Mouse (Mus musculus) liver, embryonic 14.5 days (tissue): ENCODE measurements around the gene Prx. TPM values are rescaled to one million over a fixed set of nuclear protein-coding genes. Genes with fewer than 3 reads are reported as not detected.

ENCODE experiments used
- ATAC-seq: fragments of 200-750 bp; cut with Nextera tagmentation; 2 replicates; pipeline ENCODE4 v1.8.0; 2017; ENCODE audit warnings: moderate number of reproducible peaks, mild to moderate bottlenecking, moderate library complexity; ENCODE audit not compliant: insufficient read depth
- DNase-seq, 3 experiments: peaks; one replicate each; pipeline ENCODE4 v3.0.0-alpha.2; 2012 to 2013; ENCODE audit warnings: low read depth in 3 of 3, low spot score in 3 of 3
- H3K27ac ChIP-seq: fragments of 300-500 bp; sonication (generic); 2 replicates; pipeline ENCODE4 v1.5.1; 2014; ENCODE audit warnings: moderate library complexity, mild to moderate bottlenecking, control low read depth, inconsistent platforms
- H3K27me3 ChIP-seq: fragments of 300-500 bp; sonication (generic); 2 replicates; pipeline ENCODE4 v1.6.1; 2014; ENCODE audit warnings: mild to moderate bottlenecking, low read length, moderate library complexity; ENCODE audit not compliant: control insufficient read depth, insufficient read depth
- H3K36me3 ChIP-seq: fragments of 300-500 bp; sonication (generic); replicated peaks from 2 replicates; pipeline ENCODE4 v1.6.1; 2014; ENCODE audit warnings: low read depth; ENCODE audit not compliant: control insufficient read depth, insufficient read depth
- H3K4me1 ChIP-seq, 2 experiments: fragments of 200-500 bp in 1 of 2; fragments of 300-500 bp in 1 of 2; sonication (generic) in 1 of 2; replicated peaks; 2 replicates each; pipeline ENCODE4 v1.6.1; 2012 to 2014; ENCODE audit warnings: antibody characterized with exemption in 1 of 2, inconsistent platforms in 1 of 2, low read length in 1 of 2; ENCODE audit not compliant: control insufficient read depth in 2 of 2, insufficient read depth in 2 of 2
- H3K4me2 ChIP-seq: fragments of 300-500 bp; sonication (generic); 2 replicates; pipeline ENCODE4 v1.6.1; 2014; ENCODE audit warnings: low read depth, mild to moderate bottlenecking, control low read depth, moderate library complexity
- H3K4me3 ChIP-seq, 2 experiments: fragments of 200-500 bp in 1 of 2; fragments of 300-500 bp in 1 of 2; sonication (generic) in 1 of 2; 2 replicates each; pipeline ENCODE4 v1.5.1; 2012 to 2014; ENCODE audit warnings: low read depth in 2 of 2, low read length in 2 of 2, mild to moderate bottlenecking in 2 of 2, control low read depth in 1 of 2, inconsistent platforms in 1 of 2, moderate library complexity in 1 of 2; ENCODE audit not compliant: insufficient read depth in 1 of 2
- H3K9ac ChIP-seq: fragments of 300-500 bp; sonication (generic); replicated peaks from 2 replicates; pipeline ENCODE4 v1.6.1; 2014; ENCODE audit warnings: mild to moderate bottlenecking, control low read depth, moderate library complexity
- H3K9me3 ChIP-seq: fragments of 300-500 bp; sonication (generic); 2 replicates; pipeline ENCODE4 v1.6.1; 2016; ENCODE audit warnings: low read length, mixed read lengths; ENCODE audit not compliant: control insufficient read depth
- CTCF ChIP-seq: IDR thresholded peaks from 2 replicates; pipeline ENCODE4 v1.5.1; 2016; ENCODE audit warnings: antibody characterized with exemption, low read depth, control low read depth
- EP300 ChIP-seq: IDR thresholded peaks from 2 replicates; pipeline ENCODE4 v1.6.1; 2016; ENCODE audit warnings: antibody characterized with exemption, low read depth
- WGBS: fragments of 180-500 bp; shearing (Covaris S2); extraction: QIAGEN DNeasy Blood & Tissue Kit; methylation state at CpG from one replicate; pipeline ENCODE4 v1.1.7; 2014; ENCODE audit not compliant: insufficient replicate concordance; 5-methylcytosine and 5-hydroxymethylcytosine counted together
- polyA plus RNA-seq, 2 experiments: library from polyadenylated mRNA; depleted of rRNA in 1 of 2; stranded (reverse) in 1 of 2; unstranded in 1 of 2; fragments of >200 nt; fragmentation: Nextera tagmentation in 1 of 2; extraction: Ambion mirVana in 1 of 2; gene quantifications; 2 replicates each; pipeline versions ENCODE4 v1.2.1 to v1.2.3; 2012 to 2014

Prx gene
- polyA plus RNA-seq, 2 experiments = 0.23 to 0.73 TPM

GRCm38 (mm10) chr7:27560978-27561377 lies 61.9 kb downstream of the Prx start:
- no peak overlapping the region for H3K4me2 ChIP-seq
- TF ChIP-seq CTCF = no peak
- no peak for TF ChIP-seq EP300
- 63% methylated on average over 1 of the region's 1 CpGs for WGBS

More at GRCm38 (mm10) chr7:27560978-27561377, 61.9 kb downstream of the Prx start:
- Histone ChIP-seq H3K27me3 (no peaks in the 10 kb centered on the region), H3K27ac (no peak overlapping the region), H3K9ac (no peak overlapping the region), H3K4me3 (no peak overlapping the region), H3K9me3 (no peaks in the 10 kb centered on the region), H3K4me1 (peaks cover 2 to 3% of the 10 kb centered on the region in 2 experiments; a peak in 2 of 4 replicates), H3K36me3 (peaks cover 20% of the 10 kb centered on the region)
- ATAC-seq (no peak), DNase-seq (no peak)

Other genes starting within 250 kb of the Prx start
- gene Numbl, start 240.9 kb upstream of the Prx start, polyA plus RNA-seq (2012; rRNA removed) = 1.9 and 2.1 TPM in 2 replicates
- 0.72 and 0.83 TPM in 2 replicates for gene Numbl, start 240.9 kb upstream of the Prx start, polyA plus RNA-seq (2014; fragmentation: Nextera tagmentation; extraction: Ambion mirVana)
- gene Ltbp4, start 161.6 kb upstream of the Prx start, polyA plus RNA-seq (2012; rRNA removed) = 5.2 and 5.5 TPM in 2 replicates
- gene Ltbp4, start 161.6 kb upstream of the Prx start, polyA plus RNA-seq (2014; fragmentation: Nextera tagmentation; extraction: Ambion mirVana) = 2.5 and 3.0 TPM in 2 replicates
- gene Shkbp1, start 143.3 kb upstream of the Prx start, polyA plus RNA-seq (2012; rRNA removed) = 19.1 and 24.7 TPM in 2 replicates
- 11.8 and 15.1 TPM in 2 replicates for gene Shkbp1, start 143.3 kb upstream of the Prx start, polyA plus RNA-seq (2014; fragmentation: Nextera tagmentation; extraction: Ambion mirVana)
- gene Gm20479, start 141.9 kb upstream of the Prx start, polyA plus RNA-seq (2012; rRNA removed) = 0.09 and 0.40 TPM in 2 replicates
- gene Gm20479, start 141.9 kb upstream of the Prx start, polyA plus RNA-seq (2014; fragmentation: Nextera tagmentation; extraction: Ambion mirVana) = not detected in 2 replicates
- 0.06 TPM in 2 replicates for gene Sptbn4, start 51.6 kb upstream of the Prx start, polyA plus RNA-seq (2012; rRNA removed)
- gene Sptbn4, start 51.6 kb upstream of the Prx start, polyA plus RNA-seq (2014; fragmentation: Nextera tagmentation; extraction: Ambion mirVana) = 0.05 and 0.06 TPM in 2 replicates
- gene Blvrb, start 51.3 kb upstream of the Prx start, polyA plus RNA-seq (2012; rRNA removed) = 673 and 878 TPM in 2 replicates
- gene Blvrb, start 51.3 kb upstream of the Prx start, polyA plus RNA-seq (2014; fragmentation: Nextera tagmentation; extraction: Ambion mirVana) = 1,114 and 1,162 TPM in 2 replicates
- gene Sertad3, start 25.6 kb upstream of the Prx start, polyA plus RNA-seq (2012; rRNA removed) = 22.6 and 24.0 TPM in 2 replicates
- gene Sertad3, start 25.6 kb upstream of the Prx start, polyA plus RNA-seq (2014; fragmentation: Nextera tagmentation; extraction: Ambion mirVana) = 22.5 and 25.3 TPM in 2 replicates
- gene Sertad1, start 12.4 kb upstream of the Prx start, polyA plus RNA-seq (2012; rRNA removed) = 9.9 and 13.5 TPM in 2 replicates
- gene Sertad1, start 12.4 kb upstream of the Prx start, polyA plus RNA-seq (2014; fragmentation: Nextera tagmentation; extraction: Ambion mirVana) = 19.7 and 20.3 TPM in 2 replicates
- 0.49 and 0.50 TPM in 2 replicates for gene Hipk4, start 23.9 kb downstream of the Prx start, polyA plus RNA-seq (2012; rRNA removed)
- gene Hipk4, start 23.9 kb downstream of the Prx start, polyA plus RNA-seq (2014; fragmentation: Nextera tagmentation; extraction: Ambion mirVana) = 0.06 TPM in 1 of 2 replicates, not detected in the other
- 48.9 and 55.9 TPM in 2 replicates for gene Pld3, start 53.9 kb downstream of the Prx start, polyA plus RNA-seq (2012; rRNA removed)
- 55.0 TPM in 2 replicates for gene Pld3, start 53.9 kb downstream of the Prx start, polyA plus RNA-seq (2014; fragmentation: Nextera tagmentation; extraction: Ambion mirVana)
- gene 2310022A10Rik, start 53.9 kb downstream of the Prx start, polyA plus RNA-seq (2012; rRNA removed) = 13.8 and 14.9 TPM in 2 replicates
- 12.7 and 14.6 TPM in 2 replicates for gene 2310022A10Rik, start 53.9 kb downstream of the Prx start, polyA plus RNA-seq (2014; fragmentation: Nextera tagmentation; extraction: Ambion mirVana)
- gene Akt2, start 92.2 kb downstream of the Prx start, polyA plus RNA-seq (2012; rRNA removed) = 21.5 and 23.2 TPM in 2 replicates
- gene Akt2, start 92.2 kb downstream of the Prx start, polyA plus RNA-seq (2014; fragmentation: Nextera tagmentation; extraction: Ambion mirVana) = 21.5 and 23.8 TPM in 2 replicates
- gene Ttc9b, start 154.6 kb downstream of the Prx start, polyA plus RNA-seq (2012; rRNA removed) = 0.05 TPM in 1 of 2 replicates, not detected in the other
- gene Ttc9b, start 154.6 kb downstream of the Prx start, polyA plus RNA-seq (2014; fragmentation: Nextera tagmentation; extraction: Ambion mirVana) = not detected in 2 replicates
- gene Map3k10, start 175.3 kb downstream of the Prx start, polyA plus RNA-seq (2012; rRNA removed) = 3.4 and 3.5 TPM in 2 replicates
- 1.00 and 1.0 TPM in 2 replicates for gene Map3k10, start 175.3 kb downstream of the Prx start, polyA plus RNA-seq (2014; fragmentation: Nextera tagmentation; extraction: Ambion mirVana)
- 0.11 and 0.19 TPM in 2 replicates for gene Zfp607b, start 190.0 kb downstream of the Prx start, polyA plus RNA-seq (2012; rRNA removed)
- 0.23 and 0.25 TPM in 2 replicates for gene Zfp607b, start 190.0 kb downstream of the Prx start, polyA plus RNA-seq (2014; fragmentation: Nextera tagmentation; extraction: Ambion mirVana)
- gene Zfp60, start 232.1 kb downstream of the Prx start, polyA plus RNA-seq (2012; rRNA removed) = 0.97 and 1.4 TPM in 2 replicates
- gene Zfp60, start 232.1 kb downstream of the Prx start, polyA plus RNA-seq (2014; fragmentation: Nextera tagmentation; extraction: Ambion mirVana) = 3.1 and 4.5 TPM in 2 replicates